Mouse (Mus musculus) T-helper 2 cell (primary cell): ENCODE measurements at regions not wholly inside any gene's neighbourhood (a gene's known extent, or its start where the extent isn't known, plus 50 kb on each side); places are given as distances from the start of the nearest gene placed in this dataset.

Experiments used
- in situ Hi-C: fragments of 300-600 bp; cut with MboI, MseI; formaldehyde crosslinking; loops from one replicate; pipeline ENCODE4 v1.15.1; 2025; ENCODE audit warnings: high pct_unique_total_duplicates

DNA sequence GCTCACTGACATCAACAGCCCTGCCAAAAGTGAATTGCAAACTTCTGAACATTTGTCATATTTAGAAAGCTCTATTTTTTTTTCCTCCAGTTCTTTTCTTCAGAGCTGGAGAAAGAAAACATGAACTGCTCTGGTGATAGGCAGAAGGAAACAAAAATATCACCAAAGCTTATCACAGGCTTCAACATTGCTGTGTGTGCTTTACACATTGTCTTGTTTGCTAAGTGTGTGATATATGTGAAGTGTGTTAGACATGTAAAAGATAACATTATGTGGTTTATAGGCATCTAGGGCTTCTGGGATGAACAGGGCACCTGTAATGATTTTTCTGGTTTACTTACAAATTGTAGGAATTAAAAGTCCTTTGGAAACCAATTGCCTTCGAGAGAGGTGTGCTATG is 229.8 kb upstream of the Nrip1 start:
- in situ Hi-C loops, result no loop called here

DNA sequence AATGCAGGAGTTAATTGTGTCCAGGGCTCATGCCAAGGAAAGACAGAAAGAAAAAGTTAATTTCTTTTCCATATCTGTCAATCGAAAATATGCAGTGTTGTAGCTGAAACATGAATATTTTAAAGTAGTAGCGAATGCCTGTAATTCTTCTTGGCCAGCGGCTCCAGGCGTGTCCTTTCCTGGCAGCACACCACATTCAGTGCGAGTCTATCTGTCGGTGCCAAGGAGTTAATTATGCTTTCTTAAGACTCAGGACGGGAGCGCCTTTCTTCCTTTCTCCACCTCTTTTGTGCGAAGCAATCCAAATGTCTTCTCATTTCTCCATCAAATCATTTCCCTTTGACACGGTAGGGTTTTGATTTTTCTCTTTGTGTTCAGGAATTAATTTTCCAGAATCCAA is 226.5 kb upstream of the Nrip1 start:
- in situ Hi-C loops, result no loop called here

DNA sequence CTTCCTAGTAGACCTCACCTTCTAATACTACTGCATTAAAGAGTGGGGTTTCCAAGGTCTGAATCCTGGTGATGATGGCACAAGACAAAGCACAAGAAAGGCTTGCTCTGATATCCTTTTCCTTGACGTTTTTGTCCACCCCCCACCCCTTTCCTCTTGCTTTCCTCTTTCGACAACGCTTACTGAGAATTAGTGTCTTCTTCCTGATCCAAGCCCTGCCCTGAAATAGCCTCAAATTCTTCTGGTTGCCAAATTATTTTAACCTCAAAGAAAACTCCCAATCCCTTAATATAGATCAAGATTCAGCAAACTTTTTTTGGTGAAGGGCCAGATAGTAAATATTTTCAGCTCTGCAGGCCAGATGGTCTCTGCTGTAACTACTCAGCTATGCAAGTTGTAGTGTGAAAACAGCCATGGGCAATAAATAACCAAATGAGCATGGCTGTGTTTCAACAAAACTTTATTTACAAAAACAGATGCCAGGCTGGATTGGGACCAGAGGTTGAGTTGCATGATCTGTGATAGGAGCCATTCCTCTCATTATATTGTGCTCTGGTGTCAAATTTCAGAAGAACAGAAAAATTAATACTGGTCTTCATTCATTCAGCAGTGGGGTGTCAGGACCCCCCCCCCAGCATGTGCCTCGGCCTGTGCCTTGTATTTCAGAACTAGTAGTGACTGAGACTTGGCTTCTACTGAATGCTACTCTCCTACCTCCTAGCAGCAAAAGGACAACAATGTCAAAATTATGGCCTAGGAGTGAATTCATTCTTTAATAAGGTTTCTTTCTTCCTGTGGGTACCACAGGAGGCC is 218.5 kb upstream of the Nrip1 start:
- in situ Hi-C loops, result no loop called here

DNA sequence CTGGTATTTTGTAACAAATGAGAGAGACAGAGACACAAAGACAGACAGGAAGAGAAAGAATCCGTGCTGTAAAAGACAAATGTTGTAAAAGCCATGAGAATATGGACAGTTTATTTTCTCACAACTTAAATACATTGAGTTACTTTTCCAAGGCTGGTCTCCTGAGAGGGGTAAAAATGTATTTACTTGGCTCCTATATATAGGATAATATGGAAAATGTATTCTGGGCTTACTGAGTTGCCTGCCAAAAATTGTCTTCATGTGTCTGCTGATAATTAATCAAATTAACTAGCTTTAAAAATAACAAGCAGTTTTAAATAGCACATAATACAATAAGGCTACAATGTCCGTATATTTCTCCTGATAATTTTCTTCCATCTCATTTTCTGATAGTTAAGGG is 216.2 kb upstream of the Nrip1 start:
- in situ Hi-C loops, result no loop called here

DNA sequence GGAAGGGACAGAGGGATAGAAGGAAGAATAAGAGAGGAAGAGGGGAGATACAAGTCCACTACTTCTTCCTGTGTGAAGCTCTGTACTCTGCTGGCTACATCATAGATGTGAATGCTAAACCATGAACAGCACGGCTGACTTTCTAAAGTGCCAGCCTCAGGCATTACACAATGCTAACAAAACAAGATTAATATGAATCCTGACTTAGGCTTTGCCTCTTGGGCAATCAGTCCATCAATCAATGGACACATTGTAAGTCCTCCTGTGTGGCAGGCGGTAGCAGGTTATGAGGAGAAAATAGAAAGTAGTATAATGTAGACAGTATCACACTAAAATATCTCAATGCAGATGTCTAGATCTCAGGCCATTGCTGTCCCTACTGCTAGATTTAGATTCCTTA is 203.6 kb upstream of the Nrip1 start:
- in situ Hi-C loops, result no loop called here

DNA sequence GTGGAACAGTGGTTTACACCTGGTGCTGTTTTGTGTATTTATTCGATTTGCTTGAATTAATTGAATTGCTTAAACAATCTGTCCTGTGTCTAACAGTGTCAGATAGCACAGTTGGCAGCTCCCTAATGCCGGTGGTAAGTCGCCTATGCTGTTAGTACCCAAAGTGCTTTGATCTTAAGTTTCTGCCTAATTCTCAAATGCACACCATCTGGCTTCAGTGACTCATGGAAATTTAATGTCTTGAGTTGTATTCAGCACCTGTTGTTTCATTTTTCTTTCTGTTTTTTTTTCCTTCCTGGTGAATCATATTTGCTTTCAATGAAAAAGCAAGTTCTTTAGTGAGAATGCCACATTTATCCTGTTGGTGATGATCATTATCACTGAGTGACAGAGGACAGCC is 201.7 kb upstream of the Nrip1 start:
- in situ Hi-C loops, result no loop called here

DNA sequence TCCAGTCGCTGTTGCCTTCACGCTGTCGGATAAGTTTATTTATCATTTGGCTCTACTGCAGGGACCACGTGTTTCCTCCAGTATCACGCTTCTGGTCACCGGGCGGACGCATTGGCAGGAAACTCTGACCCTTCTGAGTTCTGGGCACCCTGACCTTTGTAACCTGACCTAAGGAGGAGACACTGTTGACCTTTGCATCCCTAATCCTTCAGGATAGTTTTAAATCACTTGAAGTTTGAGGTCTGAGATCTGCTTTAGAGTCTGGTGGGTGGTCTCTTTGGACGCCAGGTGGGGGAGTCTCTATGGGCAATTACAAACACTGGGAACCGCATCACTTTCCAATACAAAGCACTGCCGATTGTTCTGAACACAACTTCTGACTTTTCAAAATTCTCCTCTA is 192.6 kb upstream of the Nrip1 start:
- in situ Hi-C loops, result no loop called here

DNA sequence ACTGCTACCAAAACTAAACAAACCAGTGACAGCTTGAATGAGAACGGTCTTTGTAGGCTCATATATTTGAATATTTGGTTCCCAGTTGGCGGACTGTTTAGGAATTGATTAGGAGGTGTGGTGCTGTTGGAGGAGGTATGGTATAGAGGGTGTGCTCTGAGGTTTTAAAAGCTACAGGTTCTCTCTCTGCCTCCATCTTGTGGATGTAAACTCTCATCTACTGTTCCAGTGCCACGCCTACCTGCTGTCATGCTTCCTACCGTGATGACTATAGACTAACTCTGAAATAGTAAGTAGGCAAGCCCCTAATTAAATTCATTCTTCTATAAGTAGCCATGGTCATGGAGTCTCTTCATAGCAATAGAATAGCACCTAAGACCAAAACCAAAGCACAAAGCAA is 181.2 kb upstream of the Nrip1 start:
- in situ Hi-C loops, result no loop called here

DNA sequence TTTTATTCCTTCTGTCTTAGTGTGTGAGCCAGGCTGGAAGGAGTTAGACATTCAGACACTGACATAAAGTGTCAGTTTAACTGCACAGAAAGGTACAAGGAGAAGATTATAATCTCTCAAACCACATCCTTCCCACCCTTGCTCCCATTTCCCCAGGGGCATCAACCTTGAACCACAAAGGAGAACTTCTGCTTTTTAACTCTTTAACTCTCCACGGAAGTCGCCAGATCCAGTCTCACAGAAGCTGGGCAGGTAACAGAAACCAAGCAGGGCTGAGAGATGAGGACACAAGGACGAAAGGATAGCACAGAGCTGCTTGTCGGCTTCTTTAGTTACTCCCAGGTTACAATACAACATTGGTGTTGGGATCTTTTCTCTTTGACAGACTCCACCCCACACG is 176.0 kb upstream of the Nrip1 start:
- in situ Hi-C loops, result loop anchor here (10.0 kb wide), 1 partner anchor 175 kb away; the partner anchor contains the start of gene Nrip1

DNA sequence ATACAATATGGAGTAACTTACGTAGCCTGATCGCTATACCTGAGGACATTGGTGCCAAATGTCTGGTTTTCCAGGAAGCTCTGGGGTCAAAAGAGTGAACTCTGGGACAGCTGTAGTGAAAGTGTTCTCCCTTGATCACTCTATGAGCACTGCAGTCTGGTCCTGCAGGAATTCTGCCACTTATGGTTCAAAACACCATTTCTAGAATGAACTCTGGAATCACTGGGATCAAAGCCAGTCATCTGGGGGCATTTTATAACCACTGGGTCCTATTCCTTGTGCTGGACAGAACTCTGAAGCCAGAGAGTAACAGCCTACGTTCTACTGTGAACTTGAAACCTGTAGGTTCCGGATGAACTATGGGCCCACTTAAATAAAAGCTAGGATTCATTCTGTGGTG is 173.5 kb upstream of the Nrip1 start:
- in situ Hi-C loops, result loop anchor here (10.0 kb wide), 1 partner anchor 172 kb away; the partner anchor contains the start of gene Nrip1

DNA sequence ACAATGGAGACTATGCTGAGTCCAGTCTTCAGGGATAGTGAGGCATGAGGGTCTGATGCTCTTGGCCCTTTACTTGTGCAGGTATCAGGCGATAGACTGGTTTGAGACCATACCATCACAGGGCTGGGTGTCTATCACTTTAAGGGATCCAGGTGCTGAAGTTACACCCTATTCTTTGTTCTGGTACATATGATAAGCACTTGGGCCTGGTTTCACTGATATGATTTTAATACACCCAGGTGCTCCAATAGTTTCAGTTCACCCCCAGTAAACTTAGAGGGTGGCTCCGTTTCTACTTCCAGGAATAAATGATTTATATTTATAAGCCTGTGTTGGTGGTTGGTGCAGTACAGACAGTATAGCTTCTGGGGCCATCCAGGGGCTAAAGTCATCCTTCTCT is 173.0 kb upstream of the Nrip1 start:
- in situ Hi-C loops, result loop anchor here (10.0 kb wide), 1 partner anchor 172 kb away; the partner anchor contains the start of gene Nrip1

DNA sequence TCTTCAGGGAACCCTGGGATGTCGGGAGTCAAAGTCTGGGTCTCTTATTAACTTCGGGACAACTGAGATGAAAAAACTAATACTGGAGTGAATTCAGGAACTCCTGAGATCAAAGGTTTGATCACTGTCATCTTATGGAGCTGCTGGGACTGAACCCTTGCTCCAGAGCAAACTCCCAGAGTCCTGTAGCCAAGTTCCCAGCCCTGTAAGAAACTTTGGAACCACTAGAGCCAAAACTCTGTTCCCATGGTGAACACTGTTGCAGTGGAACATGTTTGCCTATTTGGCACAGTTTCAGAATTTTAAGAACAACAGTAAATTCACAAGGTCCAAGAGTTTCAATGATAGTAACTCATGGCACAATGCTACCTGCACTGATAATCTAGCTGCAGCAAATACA is 172.3 kb upstream of the Nrip1 start:
- in situ Hi-C loops, result loop anchor here (10.0 kb wide), 1 partner anchor 171 kb away; the partner anchor contains the start of gene Nrip1

DNA sequence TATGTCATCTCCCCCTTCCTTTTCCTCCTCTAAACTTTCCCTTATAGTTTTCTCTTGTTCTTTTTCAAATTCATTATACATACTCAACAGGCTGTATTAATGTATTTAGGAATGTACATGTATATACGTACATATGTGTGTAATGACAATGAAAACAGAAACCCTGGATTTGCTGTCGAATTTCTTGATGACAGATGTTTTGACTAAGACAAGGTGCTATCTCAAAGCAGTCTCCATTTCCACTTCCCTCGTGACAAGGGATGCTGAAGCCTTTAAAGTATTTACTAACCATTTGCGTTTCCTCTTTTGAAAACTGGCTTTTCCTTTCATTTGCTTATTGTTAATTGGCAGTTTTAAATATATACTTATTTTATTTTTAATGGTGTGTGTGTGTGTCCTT is 171.3 kb upstream of the Nrip1 start:
- in situ Hi-C loops, result loop anchor here (10.0 kb wide), 1 partner anchor 170 kb away; the partner anchor contains the start of gene Nrip1

DNA sequence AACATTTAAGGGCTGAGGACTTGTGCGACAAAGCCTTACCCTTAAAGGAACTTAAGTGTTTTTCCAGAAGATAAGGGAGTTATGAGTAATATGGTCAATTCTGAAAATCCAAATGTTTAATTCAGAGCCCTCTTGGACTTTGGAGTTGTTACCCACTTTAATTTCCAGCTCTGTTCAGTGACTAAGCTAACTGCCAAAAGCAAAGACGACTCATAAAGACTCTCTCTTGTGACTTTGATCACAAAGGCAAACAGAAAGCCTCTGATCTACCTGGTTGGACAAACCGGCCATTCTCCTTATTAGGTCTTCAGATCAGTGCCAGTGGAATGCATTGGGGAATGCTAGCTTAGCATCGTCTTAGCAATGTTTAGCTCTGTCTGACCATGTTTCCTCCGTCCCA is 167.3 kb upstream of the Nrip1 start:
- in situ Hi-C loops, result loop anchor here (10.0 kb wide), 1 partner anchor 166 kb away; the partner anchor contains the start of gene Nrip1

DNA sequence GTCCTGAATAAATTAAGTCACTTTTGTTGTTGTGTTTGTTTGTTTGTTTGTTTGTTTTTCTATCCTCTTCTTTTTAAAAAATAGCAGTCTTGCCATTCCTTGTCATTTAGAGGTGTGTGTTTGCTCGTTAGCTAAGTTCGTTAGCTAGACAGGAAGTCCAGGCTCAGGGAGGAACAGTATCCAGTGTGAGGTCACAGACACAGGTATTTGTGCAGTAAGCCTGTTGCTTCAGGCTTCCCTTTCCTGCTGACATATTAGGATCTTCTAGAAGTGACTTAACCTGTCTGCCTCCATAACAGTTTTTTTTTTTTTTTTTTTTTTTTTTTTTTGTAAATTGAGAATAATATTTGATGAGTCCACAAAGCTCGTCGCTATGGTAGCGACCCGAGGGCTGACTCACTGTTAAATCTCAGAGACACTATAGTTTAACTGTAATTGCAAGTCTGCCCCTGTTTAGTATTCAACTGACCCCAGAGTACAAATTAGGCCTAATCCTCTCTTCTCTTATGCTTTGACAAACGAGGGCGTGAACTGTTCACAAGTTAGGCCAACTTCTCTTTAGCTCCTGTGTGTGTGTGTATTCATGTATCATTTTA is 166.8 kb upstream of the Nrip1 start:
- in situ Hi-C loops, result loop anchor here (10.0 kb wide), 1 partner anchor 166 kb away; the partner anchor contains the start of gene Nrip1

DNA sequence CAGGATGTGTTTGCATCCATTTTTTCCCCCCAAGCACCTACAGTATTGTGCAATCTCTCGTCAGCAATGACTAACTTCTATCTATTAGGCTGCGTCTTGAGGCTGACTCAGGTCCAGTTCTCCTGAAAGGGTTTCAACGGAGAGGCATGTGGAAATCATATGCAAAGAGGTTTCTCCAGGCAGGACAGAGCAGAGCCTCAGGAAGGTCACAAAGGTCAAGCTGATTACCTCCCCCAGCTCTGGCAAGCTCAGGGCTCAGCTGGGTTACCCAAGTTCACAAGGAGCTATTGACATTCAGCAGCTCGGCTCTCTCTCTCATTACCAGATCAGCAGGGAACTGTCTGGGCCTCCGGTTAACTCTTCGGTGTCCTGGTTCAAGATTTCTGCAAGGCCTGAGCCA is 166.0 kb upstream of the Nrip1 start:
- in situ Hi-C loops, result loop anchor here (10.0 kb wide), 2 partner anchors 95 to 165 kb away; partner anchors contain the start of gene Nrip1

DNA sequence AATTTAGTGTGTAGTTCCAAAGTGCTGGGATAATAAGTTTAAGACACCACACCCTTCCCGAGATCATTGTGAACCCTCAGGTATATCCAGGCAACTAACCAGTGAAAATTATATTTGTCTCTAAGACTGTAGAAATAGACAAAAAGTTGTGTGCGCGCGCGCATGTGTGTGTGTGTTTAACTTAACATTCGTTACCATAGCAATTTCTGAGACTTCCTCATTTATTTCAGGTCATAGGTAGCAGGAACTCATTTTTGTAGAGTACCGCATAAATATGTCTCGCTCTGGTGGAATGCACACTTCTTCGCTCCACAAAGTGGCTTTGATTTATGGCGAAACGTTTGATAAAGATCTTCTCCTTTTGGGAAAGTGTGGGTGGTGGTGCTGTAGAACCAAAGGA is 164.2 kb upstream of the Nrip1 start:
- in situ Hi-C loops, result loop anchor here (10.0 kb wide), 1 partner anchor 93 kb away; no protein-coding TSS in a partner anchor

DNA sequence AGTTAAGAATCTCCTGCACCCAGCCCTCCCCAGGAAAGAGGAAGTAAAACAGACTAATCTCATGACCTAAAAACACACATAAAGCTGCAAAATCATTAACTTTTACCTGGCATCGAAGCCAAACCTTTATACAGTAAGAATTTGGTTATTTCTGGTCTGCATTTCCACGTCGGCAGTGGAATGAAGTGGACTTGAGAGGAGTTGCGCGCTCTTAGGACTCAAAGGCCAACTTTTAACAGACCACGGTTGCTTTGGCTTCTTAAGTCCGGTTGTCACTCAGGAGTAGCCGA is 159.2 kb upstream of the Nrip1 start:
- in situ Hi-C loops, result loop anchor here (10.0 kb wide), 1 partner anchor 88 kb away; no protein-coding TSS in a partner anchor

DNA sequence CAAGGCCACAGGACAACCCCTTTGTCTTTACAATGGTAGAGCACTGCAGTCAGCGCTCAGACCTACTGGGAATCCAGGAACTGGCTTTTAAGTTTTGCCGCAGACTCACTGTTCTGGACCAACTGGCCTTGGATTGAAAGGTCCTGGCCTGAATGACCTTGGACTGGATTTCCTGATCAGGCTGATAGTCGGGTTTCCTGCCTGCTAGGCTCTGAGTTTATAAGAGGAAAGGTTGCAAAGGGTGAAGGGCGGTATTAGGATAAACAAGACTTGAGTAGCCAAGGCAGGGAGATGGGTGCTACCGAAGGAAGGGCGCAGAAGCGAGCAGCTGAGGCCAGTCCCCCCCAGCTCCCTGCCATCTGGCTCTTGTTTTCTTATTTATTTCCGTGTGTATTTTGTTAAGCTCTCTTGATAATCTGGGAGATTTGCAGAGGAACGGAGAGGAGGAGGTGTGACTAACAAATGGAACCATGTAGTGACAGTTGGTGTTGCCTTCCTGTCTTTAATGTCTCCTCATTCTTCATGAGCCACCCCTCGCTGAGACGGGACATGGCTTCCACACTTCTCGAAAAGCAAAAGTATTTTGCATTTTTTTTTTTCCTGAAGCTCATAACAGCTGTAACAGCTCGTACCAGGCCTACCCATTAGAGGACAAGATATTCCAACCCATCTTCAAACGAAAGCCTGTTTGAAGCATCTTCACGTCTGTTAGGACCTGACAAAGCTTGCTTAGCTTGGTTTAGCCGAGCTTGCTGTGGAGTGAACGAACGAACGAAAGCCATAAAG is 158.7 kb upstream of the Nrip1 start:
- in situ Hi-C loops, result loop anchor here (10.0 kb wide), 1 partner anchor 88 kb away; no protein-coding TSS in a partner anchor

DNA sequence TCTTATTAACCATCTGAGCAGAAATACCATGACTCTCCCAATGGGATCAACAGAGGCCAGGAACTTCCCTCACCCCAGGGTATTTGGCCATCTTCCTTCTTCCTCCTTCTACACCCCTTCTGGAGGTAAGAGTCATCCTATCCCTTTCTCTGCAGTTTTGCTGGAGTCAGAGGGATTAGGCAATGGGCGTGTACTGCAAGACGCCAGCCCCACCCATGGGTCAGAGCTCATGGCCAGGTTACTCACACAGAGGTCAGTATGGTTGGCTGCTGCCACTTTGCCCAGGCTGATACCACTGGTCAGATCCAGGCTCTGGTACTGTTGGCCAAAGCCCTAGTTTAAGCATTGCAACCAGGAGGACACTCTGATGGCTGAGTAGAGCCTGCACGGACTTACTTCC is 157.3 kb upstream of the Nrip1 start:
- in situ Hi-C loops, result loop anchor here (10.0 kb wide), 1 partner anchor 86 kb away; no protein-coding TSS in a partner anchor

DNA sequence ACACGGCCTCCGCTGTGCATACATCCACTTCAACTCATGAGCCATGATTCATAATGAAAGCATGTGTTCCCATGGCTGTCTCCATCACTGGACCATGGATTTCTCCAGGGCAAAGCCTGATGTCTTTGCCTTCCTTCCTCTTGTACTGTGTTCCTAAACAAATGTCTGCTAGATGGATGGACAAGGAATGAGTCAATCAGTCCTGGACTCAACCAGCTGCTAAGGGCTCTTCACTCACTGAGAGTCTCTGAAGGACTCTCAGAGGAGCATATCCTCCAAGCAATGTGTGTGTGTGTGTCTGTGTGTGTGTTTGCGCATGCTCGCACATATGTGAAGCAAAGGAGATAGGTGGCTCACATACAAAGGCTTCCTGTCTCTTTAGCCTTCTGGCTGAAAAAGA is 156.0 kb upstream of the Nrip1 start:
- in situ Hi-C loops, result loop anchor here (10.0 kb wide), 1 partner anchor 85 kb away; no protein-coding TSS in a partner anchor
